Mouse (Mus musculus) kidney, embryonic 16.5 days (tissue): ENCODE measurements around the gene Lyplal1. TPM values are rescaled to one million over a fixed set of nuclear protein-coding genes. Genes with fewer than 3 reads are reported as not detected.

ENCODE experiments used
- ATAC-seq: fragments of 200-750 bp; cut with Nextera tagmentation; 2 replicates; pipeline ENCODE4 v1.8.0; 2017; ENCODE audit warnings: moderate TSS enrichment; ENCODE audit not compliant: low FRiP score, low TSS enrichment
- H3K27ac ChIP-seq: fragments of 300-500 bp; sonication (generic); 2 replicates; pipeline ENCODE4 v1.5.1; 2014; ENCODE audit warnings: low read length
- H3K27me3 ChIP-seq: fragments of 300-500 bp; sonication (generic); 2 replicates; pipeline ENCODE4 v1.6.1; 2014; ENCODE audit warnings: low read length, control low read depth, mixed read lengths; ENCODE audit not compliant: insufficient read depth
- H3K36me3 ChIP-seq: fragments of 300-500 bp; sonication (generic); 2 replicates; pipeline ENCODE4 v1.6.1; 2014; ENCODE audit warnings: low read length, control low read depth, mixed read lengths; ENCODE audit not compliant: insufficient read depth
- H3K4me1 ChIP-seq: fragments of 300-500 bp; sonication (generic); 2 replicates; pipeline ENCODE4 v1.6.1; 2014; ENCODE audit warnings: low read length, control low read depth, mixed read lengths; ENCODE audit not compliant: insufficient read depth
- H3K4me2 ChIP-seq: fragments of 300-500 bp; sonication (generic); replicated peaks from 2 replicates; pipeline ENCODE4 v1.6.1; 2014; ENCODE audit warnings: low read depth, low read length
- H3K4me3 ChIP-seq: fragments of 300-500 bp; sonication (generic); 2 replicates; pipeline ENCODE4 v1.5.1; 2014; ENCODE audit warnings: mild to moderate bottlenecking, low read length
- H3K9ac ChIP-seq: fragments of 300-500 bp; sonication (generic); replicated peaks from 2 replicates; pipeline ENCODE4 v1.6.1; 2014; ENCODE audit warnings: low read length
- H3K9me3 ChIP-seq: fragments of 300-500 bp; sonication (generic); 2 replicates; pipeline ENCODE4 v1.6.1; 2016; ENCODE audit warnings: low read length, control low read depth
- WGBS: fragments of 180-500 bp; shearing (Covaris S2); extraction: QIAGEN DNeasy Blood & Tissue Kit; methylation state at CpG from one replicate; pipeline ENCODE4 v1.1.7; 2014; 5-methylcytosine and 5-hydroxymethylcytosine counted together
- polyA plus RNA-seq: library from polyadenylated mRNA; unstranded; fragments of >200 nt; fragmentation: Nextera tagmentation; extraction: Ambion mirVana; gene quantifications from 2 replicates; pipeline ENCODE4 v1.2.1, GENCODE M21; 2015

The Lyplal1 gene
- polyA plus RNA-seq, 1 experiment from 2014 or later, result 27.0 TPM

DNA sequence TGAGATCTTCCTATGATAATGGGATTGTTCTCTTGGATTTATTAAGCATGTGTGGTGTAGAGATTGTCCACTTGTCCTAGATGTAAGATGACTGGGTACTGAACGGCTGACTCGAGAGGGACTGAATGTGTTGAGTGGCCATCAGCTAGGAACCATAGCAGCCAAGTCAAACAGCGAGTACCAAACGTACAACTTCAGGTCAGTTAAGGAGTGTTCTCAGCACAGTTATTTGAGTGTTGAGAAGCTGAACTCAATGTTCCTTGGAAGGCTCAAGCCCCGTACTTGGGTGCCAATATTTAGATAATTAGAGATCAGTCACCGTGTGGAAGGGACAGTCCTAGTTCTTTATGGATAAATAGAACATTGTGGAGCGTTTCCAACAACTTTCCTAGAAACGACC is 11.8 kb upstream of the Lyplal1 start:
- Histone ChIP-seq H3K36me3 (no peaks in the 10 kb centered on the region), H3K27ac (no peak overlapping the region), H3K4me1 (no peaks in the 10 kb centered on the region), H3K27me3 (no peaks in the 10 kb centered on the region), H3K4me3 (no peak overlapping the region), H3K4me2 (no peak overlapping the region), H3K9me3 (no peaks in the 10 kb centered on the region), H3K9ac (no peak overlapping the region)
- ATAC-seq, result no peak
- 89% methylated on average over 8 of the region's 8 CpGs for WGBS

- WGBS, result 63% methylated on average over 6 of the region's 6 CpGs
- H3K27me3 ChIP-seq, result no peaks in the 10 kb centered on the region
- H3K27ac ChIP-seq, result no peak overlapping the region
- no peak for ATAC-seq
- H3K36me3 ChIP-seq, result no peaks in the 10 kb centered on the region
- H3K9ac ChIP-seq, result no peak overlapping the region
- H3K4me1 ChIP-seq, result no peaks in the 10 kb centered on the region
- no peaks in the 10 kb centered on the region for H3K9me3 ChIP-seq
- H3K4me2 ChIP-seq, result no peak overlapping the region
- no peak overlapping the region for H3K4me3 ChIP-seq
These were observed 9.3 kb upstream of the Lyplal1 start for GRCm38 (mm10) chr1:186126313-186126862.

GRCm38 (mm10) chr1:186123690-186124089 is 6.6 kb upstream of the Lyplal1 start:
- no peak overlapping the region for H3K4me3 ChIP-seq
- no peaks in the 10 kb centered on the region for H3K9me3 ChIP-seq
- no peak overlapping the region for H3K4me2 ChIP-seq
- H3K36me3 ChIP-seq, result no peaks in the 10 kb centered on the region
- H3K9ac ChIP-seq, result no peak overlapping the region
- no peak overlapping the region for H3K27ac ChIP-seq
- H3K4me1 ChIP-seq, result no peaks in the 10 kb centered on the region
- ATAC-seq, result no peak
- H3K27me3 ChIP-seq, result no peaks in the 10 kb centered on the region

DNA sequence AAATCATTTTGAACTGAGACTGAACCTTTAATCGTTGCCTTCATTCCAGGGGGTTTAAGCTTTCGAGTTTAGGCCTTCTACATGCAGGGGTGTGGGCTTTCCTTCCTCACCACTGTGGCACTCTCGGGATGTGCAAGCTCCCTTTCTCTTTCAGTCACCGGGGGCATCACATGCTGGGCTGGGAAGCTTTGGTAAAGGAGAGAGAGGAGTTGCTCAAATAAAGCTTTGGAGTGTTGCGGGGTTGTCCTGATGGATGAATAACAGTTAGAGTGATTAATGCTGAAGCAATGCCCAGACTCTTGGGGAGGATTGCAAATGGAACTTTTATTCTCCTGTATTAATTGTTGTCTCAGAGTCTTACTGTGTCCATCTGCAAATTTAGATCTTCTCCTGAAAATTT is 2.7 kb upstream of the Lyplal1 start:
- H3K27ac ChIP-seq, result no peak overlapping the region
- no peak overlapping the region for H3K9ac ChIP-seq
- H3K36me3 ChIP-seq, result no peaks in the 10 kb centered on the region
- H3K27me3 ChIP-seq, result no peaks in the 10 kb centered on the region
- no peak for ATAC-seq
- H3K9me3 ChIP-seq, result no peaks in the 10 kb centered on the region
- 45% methylated on average over 5 of the region's 5 CpGs for WGBS
- no peak overlapping the region for H3K4me2 ChIP-seq
- H3K4me1 ChIP-seq, result peaks cover 6% of the 10 kb centered on the region; the same call in 1 of the 2 replicates
- no peak overlapping the region for H3K4me3 ChIP-seq

DNA sequence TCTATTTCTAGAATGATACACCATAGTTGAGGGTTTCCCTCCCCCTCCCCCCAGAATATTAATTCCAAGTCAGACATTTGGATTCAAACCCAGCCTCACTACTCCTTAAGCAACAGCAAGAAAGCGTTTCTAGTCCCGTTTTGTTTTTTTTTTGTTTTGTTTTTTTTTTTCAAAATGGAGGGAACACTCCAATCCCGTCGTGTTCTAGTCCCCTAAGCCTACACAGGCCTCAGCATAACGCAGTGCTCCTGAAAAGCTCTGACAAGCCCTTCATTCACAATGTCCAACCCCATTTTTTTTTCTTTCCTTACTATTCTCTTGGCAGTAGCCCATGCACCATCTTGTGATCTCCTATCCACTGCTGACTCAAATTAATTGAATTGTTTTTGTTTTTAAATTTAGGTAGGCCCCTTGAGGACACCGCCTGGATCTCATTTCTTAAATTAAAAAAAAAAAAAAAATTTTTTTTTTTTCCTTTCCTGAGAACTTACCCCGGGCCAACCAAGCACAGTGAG is 967 bp downstream of the Lyplal1 start:
- Histone ChIP-seq H3K36me3 (peaks cover 7% of the 10 kb centered on the region; the same call in 1 of the 2 replicates), H3K27me3 (no peaks in the 10 kb centered on the region), H3K4me3 (peak overlapping the region; percentile 79; the same call in 1 of the 2 replicates), H3K9me3 (no peaks in the 10 kb centered on the region), H3K27ac (no peak overlapping the region), H3K9ac (no peak overlapping the region), H3K4me2 (peak overlapping the region; percentile 82), H3K4me1 (peaks cover 6% of the 10 kb centered on the region; the same call in 1 of the 2 replicates)
- ATAC-seq, result no peak
- 70% methylated on average over 7 of the region's 7 CpGs for WGBS

GRCm38 (mm10) chr1:186102313-186102712 is 14.8 kb downstream of the Lyplal1 start:
- 64% methylated on average over 8 of the region's 8 CpGs for WGBS
- H3K4me1 ChIP-seq, result no peaks in the 10 kb centered on the region
- H3K27ac ChIP-seq, result no peak overlapping the region
- H3K27me3 ChIP-seq, result no peaks in the 10 kb centered on the region
- H3K9me3 ChIP-seq, result no peaks in the 10 kb centered on the region
- H3K9ac ChIP-seq, result no peak overlapping the region
- H3K4me2 ChIP-seq, result no peak overlapping the region
- H3K36me3 ChIP-seq, result no peaks in the 10 kb centered on the region
- no peak overlapping the region for H3K4me3 ChIP-seq
- no peak for ATAC-seq

GRCm38 (mm10) chr1:186066266-186066897 is 50.7 kb downstream of the Lyplal1 start:
- no peak overlapping the region for H3K4me2 ChIP-seq
- 90% methylated on average over 2 of the region's 2 CpGs for WGBS
- H3K27ac ChIP-seq, result no peak overlapping the region
- H3K4me3 ChIP-seq, result no peak overlapping the region
- no peak overlapping the region for H3K9ac ChIP-seq
- H3K9me3 ChIP-seq, result no peaks in the 10 kb centered on the region; the same call in 1 of the 2 replicates
- no peaks in the 10 kb centered on the region for H3K36me3 ChIP-seq
- H3K4me1 ChIP-seq, result 0 out of 2 replicates have a peak, but pooled peaks cover 2% of the 10 kb centered on the region
- ATAC-seq, result no peak
- no peaks in the 10 kb centered on the region for H3K27me3 ChIP-seq

DNA sequence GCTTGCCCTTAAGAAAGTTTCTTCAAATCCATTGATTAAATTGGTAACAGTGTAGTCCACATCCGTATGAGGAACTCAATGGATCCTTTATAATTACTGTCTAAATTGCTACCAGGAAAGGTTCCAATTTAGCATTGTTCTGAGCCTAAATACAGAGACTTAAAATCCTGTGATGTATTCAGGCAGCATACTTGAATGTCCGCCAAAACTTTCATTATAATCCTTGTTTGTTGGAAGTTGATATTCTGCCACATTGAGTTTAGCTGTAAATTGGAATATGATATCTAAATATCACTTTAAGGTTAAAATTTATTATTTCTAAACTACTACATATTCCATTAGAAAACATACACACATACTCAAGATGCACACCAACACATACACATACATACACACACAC is 57.1 kb downstream of the Lyplal1 start:
- H3K9ac ChIP-seq, result no peak overlapping the region
- no peaks in the 10 kb centered on the region for H3K27me3 ChIP-seq
- H3K27ac ChIP-seq, result no peak overlapping the region
- 0 out of 2 replicates have a peak, but pooled peaks cover 2% of the 10 kb centered on the region for H3K4me1 ChIP-seq
- no peaks in the 10 kb centered on the region for H3K36me3 ChIP-seq
- no peak overlapping the region for H3K4me3 ChIP-seq
- ATAC-seq, result no peak
- H3K9me3 ChIP-seq, result no peaks in the 10 kb centered on the region
- WGBS, result 92% methylated on average over 2 of the region's 2 CpGs
- H3K4me2 ChIP-seq, result no peak overlapping the region

DNA sequence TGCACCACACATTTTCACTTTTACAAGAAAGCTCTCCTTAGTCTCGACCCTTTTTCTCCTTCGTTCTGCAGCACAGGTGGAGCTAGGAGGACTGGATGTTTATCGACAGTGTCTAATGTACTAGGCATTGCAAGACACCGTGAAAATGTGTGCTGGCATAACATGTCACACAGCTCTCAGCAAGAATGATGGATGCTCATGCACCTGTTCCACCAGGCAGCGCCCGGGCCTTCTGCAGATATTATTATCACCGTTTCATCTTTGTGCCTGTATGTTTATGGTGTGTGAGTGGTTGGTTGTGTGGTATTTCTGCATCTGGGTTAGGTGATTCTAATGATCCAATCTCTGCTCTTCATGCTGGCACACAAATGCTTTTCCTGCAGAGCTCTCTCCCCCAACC is 62.9 kb downstream of the Lyplal1 start:
- H3K27me3 ChIP-seq, result no peaks in the 10 kb centered on the region
- H3K4me2 ChIP-seq, result no peak overlapping the region
- no peak overlapping the region for H3K9ac ChIP-seq
- peak overlapping the region; percentile 64 for H3K27ac ChIP-seq
- H3K9me3 ChIP-seq, result no peaks in the 10 kb centered on the region
- 64% methylated on average over 7 of the region's 7 CpGs for WGBS
- H3K4me3 ChIP-seq, result no peak overlapping the region
- no peak for ATAC-seq
- no peaks in the 10 kb centered on the region for H3K36me3 ChIP-seq
- no peaks in the 10 kb centered on the region for H3K4me1 ChIP-seq

- peak overlapping the region; percentile 64 for H3K27ac ChIP-seq
- no peak overlapping the region for H3K9ac ChIP-seq
- H3K9me3 ChIP-seq, result no peaks in the 10 kb centered on the region
- H3K4me2 ChIP-seq, result no peak overlapping the region
- no peak for ATAC-seq
- no peak overlapping the region for H3K4me3 ChIP-seq
- 68% methylated on average over 12 of the region's 12 CpGs for WGBS
- H3K27me3 ChIP-seq, result no peaks in the 10 kb centered on the region
- H3K36me3 ChIP-seq, result no peaks in the 10 kb centered on the region
- no peaks in the 10 kb centered on the region for H3K4me1 ChIP-seq
These were observed 63.6 kb downstream of the Lyplal1 start for GRCm38 (mm10) chr1:186053280-186054043.
